Mouse (Mus musculus) stomach, postnatal 0 days (tissue): Measurements from ENCODE around the gene Phtf2.

Experiments used
- CTCF ChIP-seq: IDR thresholded peaks from 2 replicates; pipeline ENCODE4 v1.5.1; 2016; ENCODE audit warnings: antibody characterized with exemption, low read depth, mild to moderate bottlenecking, moderate library complexity
- EP300 ChIP-seq: optimal IDR thresholded peaks from 2 replicates; pipeline ENCODE3; 2016; ENCODE audit warnings: antibody characterized with exemption

DNA sequence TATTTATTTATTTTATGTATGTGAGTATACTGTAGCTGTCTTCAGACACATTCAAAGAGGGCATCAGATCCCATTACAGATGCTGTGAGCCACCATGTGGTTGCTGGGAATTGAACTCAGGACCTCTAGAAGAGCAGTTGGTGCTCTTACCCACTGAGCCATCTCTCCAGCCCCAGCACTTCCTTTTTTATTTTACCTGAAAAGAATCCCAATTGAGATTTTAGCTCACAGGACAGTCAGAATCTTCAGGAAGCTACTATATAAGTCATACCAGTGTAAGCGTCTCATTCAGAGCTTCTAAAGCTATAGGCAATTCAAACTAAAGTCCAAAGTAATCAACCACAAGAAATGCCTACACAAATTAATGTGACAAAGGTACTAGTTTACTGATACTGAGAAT is 47.5 kb downstream of the Phtf2 start:
- TF ChIP-seq EP300 (no peak), CTCF (no peak)
